Mouse (Mus musculus): ENCODE results near the gene Tas1r1. TPM values are rescaled to one million over a fixed set of nuclear protein-coding genes. Genes with fewer than 3 reads are reported as not detected.

The Tas1r1 gene
- polyA plus RNA-seq, 1 experiment from 2014 or later, result not detected

DNA sequence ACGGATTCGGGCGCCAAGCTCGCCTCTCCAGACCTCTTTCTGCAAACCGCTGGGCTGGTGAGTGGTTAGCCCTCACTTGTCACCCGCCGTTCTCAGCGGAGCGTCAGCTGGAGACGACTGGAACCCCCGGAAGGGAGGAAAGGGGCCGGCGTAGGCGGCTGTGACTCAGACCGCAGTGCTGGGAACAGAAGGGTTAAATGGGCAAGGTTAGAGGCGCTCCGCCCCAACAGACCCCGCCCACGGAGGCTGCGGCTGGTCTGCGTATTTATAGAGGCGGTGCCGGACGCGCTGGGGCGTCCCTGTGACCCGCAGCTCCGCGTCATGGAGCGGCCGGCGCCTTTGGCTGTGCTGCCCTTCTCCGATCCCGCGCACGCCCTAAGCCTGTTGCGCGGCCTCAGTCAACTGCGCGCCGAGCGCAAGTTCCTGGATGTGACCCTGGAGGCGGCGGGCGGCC is 29.7 kb downstream of the Tas1r1 start, which contains the start of gene Klhl21:
Gene Klhl21 (plus strand): TSS at position 182 of the 454 bp plus-strand sequence.
- H3K4me1 ChIP-seq, result peaks cover 57% of the 10 kb centered on the region
- peak; percentile 81 for ATAC-seq (ENCODE audit: extremely low read depth, insufficient number of reproducible peaks, low FRiP score, low TSS enrichment)
- no peaks in the 10 kb centered on the region for H3K9me3 ChIP-seq
- peak within 1 kb of the TSS; percentile 87 for H3K4me3 ChIP-seq
- peak within 1 kb of the TSS; percentile 95 for H3K27ac ChIP-seq (replicated peaks)
- under 1% methylated on average over 45 of the region's 45 CpGs for WGBS
- H3K36me3 ChIP-seq, result peaks cover 24% of the 10 kb centered on the region
- peak within 1 kb of the TSS; percentile 94 for H3K9ac ChIP-seq
- H3K27me3 ChIP-seq (replicated peaks), result no peaks in the 10 kb centered on the region
- H3K4me2 ChIP-seq, result peak within 1 kb of the TSS; percentile 99

DNA sequence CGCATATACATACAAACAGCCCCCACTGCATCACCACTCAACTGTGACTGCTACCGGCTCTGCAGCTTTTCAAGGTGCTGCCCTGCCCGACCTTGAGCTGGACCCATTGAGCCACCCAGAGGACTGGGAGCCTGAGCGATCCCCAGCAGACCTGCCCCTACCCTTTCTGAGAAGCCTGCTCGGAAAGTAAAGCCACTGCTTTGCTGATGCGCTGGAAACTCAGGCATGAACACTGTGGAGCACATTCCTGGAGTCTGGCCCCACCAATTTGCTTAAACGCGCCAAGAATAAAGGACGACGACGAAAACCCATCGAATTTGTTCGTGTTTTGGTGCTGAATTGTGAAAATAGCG is 30.2 kb downstream of the Tas1r1 start:
- no peak for ATAC-seq (ENCODE audit: extremely low read depth, insufficient number of reproducible peaks, low FRiP score, low TSS enrichment)
- Histone ChIP-seq H3K27ac (replicated peaks) (peak overlapping the region; percentile 95), H3K36me3 (peaks cover 18% of the 10 kb centered on the region), H3K4me1 (peaks cover 51% of the 10 kb centered on the region), H3K9ac (peak overlapping the region; percentile 94), H3K4me2 (peak overlapping the region; percentile 99), H3K9me3 (no peaks in the 10 kb centered on the region), H3K27me3 (replicated peaks) (no peaks in the 10 kb centered on the region), H3K4me3 (peak overlapping the region; percentile 87)
- WGBS, result 1% methylated on average over 14 of the region's 14 CpGs

DNA sequence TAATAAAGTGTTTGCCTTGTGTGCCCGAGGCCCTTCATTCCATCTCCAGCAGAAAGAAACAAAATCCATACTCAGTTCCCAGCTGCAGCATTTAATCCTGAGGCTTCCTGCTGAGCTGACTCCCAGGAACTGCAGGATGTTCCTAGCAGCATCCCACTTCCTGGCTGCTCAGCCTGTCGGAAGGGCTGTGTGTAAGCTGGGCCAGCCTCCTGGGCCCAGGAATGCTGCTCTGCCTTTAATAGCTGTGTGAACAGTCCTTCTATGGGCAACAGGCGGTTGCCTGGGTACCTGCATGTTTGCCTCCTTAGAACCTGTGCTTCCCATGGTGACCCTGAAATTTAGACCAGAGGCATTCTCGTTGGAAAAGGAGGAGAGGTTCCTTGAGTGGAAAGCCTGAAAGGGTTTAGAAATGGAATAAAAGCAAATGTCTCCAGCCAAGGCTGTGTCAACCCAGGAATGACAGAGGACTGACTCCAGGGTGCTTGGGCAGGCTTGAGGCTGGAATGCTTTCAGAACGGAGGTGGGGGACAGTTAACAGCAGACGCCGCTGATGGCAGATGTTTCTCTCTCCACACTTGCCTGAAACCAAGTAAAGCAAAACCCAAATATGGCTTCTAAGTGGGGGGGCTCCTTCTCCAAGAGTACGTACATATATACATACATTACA is 30.8 kb downstream of the Tas1r1 start:
- no peak for ATAC-seq (ENCODE audit: extremely low read depth, insufficient number of reproducible peaks, low FRiP score, low TSS enrichment)

DNA sequence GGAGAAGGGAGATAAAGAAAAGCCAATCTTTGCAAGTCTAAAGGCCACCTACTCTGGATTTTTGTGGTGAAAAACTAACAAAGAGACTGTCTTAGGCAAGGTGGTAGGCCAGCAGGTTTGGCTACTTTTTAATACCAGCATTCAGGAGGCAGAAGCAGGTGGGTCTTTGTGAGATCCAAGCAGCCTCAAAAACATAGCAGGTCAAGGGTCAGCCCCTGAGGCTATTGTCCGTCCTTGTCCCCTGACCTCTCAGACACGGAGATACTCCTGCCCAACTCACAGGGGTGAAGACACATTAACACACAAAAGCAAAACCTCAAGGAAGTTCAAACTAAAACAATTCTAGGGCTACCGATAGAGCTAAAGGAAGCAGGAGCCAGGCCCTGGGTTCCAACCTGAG is 31.6 kb downstream of the Tas1r1 start:
- Histone ChIP-seq H3K27me3 (replicated peaks) (no peaks in the 10 kb centered on the region), H3K27ac (replicated peaks) (peak overlapping the region; percentile 95), H3K9me3 (no peaks in the 10 kb centered on the region), H3K4me1 (peaks cover 38% of the 10 kb centered on the region), H3K4me2 (peak overlapping the region; percentile 99), H3K9ac (peak overlapping the region; percentile 94), H3K36me3 (peaks cover 6% of the 10 kb centered on the region; the same call in 1 of the 2 replicates), H3K4me3 (no peak overlapping the region)
- 39% methylated on average over 3 of the region's 3 CpGs for WGBS
- no peak for ATAC-seq (ENCODE audit: extremely low read depth, insufficient number of reproducible peaks, low FRiP score, low TSS enrichment)

More for the DNA sequence above, 30.8 kb downstream of the Tas1r1 start:
- peak overlapping the region; percentile 99 for H3K4me2 ChIP-seq
- 8% methylated on average over 8 of the region's 8 CpGs for WGBS
- peaks cover 13% of the 10 kb centered on the region for H3K36me3 ChIP-seq
- H3K27ac ChIP-seq (replicated peaks), result peak overlapping the region; percentile 95
- peak overlapping the region; percentile 94 for H3K9ac ChIP-seq
- H3K4me1 ChIP-seq, result peaks cover 46% of the 10 kb centered on the region
- peak overlapping the region; percentile 87 for H3K4me3 ChIP-seq
- no peaks in the 10 kb centered on the region for H3K9me3 ChIP-seq
- H3K27me3 ChIP-seq (replicated peaks), result no peaks in the 10 kb centered on the region

DNA sequence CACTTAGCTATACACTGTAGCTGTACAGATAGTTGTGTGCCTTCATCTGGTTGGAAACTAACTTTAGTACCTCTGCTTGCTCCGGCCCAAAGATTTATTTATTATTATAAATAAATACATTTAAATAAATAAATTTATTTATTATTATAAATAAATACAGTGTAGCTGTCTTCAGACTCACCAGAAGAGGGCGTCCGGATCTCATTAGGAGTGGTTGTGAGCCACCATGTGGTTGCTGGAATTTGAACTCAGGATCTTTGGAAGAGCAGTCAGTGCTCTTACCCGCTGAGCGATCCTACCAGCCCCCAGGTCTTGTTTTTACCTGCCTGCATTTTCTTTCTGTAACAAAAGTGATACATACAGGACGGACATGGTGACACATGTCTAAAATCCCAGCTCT is 32.2 kb downstream of the Tas1r1 start:
- Histone ChIP-seq H3K9ac (no peak overlapping the region), H3K36me3 (no peaks in the 10 kb centered on the region), H3K4me2 (no peak overlapping the region), H3K4me3 (no peak overlapping the region), H3K4me1 (peaks cover 31% of the 10 kb centered on the region), H3K9me3 (no peaks in the 10 kb centered on the region), H3K27ac (replicated peaks) (0 out of 2 replicates have a peak overlapping the region, but pooled peaks have one; percentile 95), H3K27me3 (replicated peaks) (no peaks in the 10 kb centered on the region)
- ATAC-seq (ENCODE audit: extremely low read depth, insufficient number of reproducible peaks, low FRiP score, low TSS enrichment), result no peak
- WGBS, result 71% methylated on average over 6 of the region's 6 CpGs

DNA sequence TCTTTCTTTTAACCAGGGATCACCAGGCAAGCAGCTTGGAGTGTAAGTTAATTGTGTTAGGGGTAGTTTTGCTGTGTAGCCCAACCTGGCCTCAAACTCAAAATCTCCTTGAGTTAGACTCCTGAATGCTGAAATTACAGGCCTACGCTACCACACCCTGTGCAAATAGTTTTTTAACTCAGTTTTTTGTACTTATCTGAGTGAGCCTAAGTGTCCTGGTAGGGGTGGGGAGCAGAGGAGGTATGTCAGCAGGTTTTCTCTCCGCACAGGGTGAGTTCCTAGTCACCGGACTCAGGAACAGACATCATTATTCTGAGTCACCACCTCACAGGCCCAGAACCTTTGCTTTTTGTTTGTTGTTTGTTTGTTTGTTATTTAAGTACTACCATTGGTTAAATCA is 36.3 kb downstream of the Tas1r1 start:
- 80% methylated on average over 3 of the region's 3 CpGs for WGBS
- Histone ChIP-seq H3K4me3 (no peak overlapping the region), H3K27me3 (replicated peaks) (no peaks in the 10 kb centered on the region), H3K36me3 (no peaks in the 10 kb centered on the region), H3K27ac (replicated peaks) (no peak overlapping the region), H3K9ac (no peak overlapping the region), H3K4me1 (peaks cover 19% of the 10 kb centered on the region), H3K4me2 (no peak overlapping the region), H3K9me3 (no peaks in the 10 kb centered on the region)
- ATAC-seq (ENCODE audit: extremely low read depth, insufficient number of reproducible peaks, low FRiP score, low TSS enrichment), result no peak

DNA sequence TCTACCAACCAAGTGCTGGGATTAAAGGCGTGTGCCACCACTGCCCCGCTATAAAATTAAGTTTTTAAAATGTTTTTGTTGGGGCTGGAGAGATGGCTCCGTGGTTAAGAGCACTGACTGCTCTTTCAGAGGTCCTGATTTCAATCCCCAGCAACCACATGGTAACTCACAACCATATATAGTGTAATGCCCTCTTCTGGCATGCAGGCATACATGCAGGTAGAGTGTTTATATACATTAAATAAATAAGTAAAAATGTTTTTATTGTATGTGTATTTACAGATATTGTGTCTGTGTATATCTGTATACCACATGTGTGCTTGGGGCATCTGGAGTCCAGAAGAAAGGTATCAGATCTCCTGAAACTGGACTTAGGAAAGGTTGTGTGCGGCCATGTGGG is 37.0 kb downstream of the Tas1r1 start:
- no peak overlapping the region for H3K4me2 ChIP-seq
- 69% methylated on average over 4 of the region's 4 CpGs for WGBS
- peaks cover 13% of the 10 kb centered on the region for H3K4me1 ChIP-seq
- H3K9ac ChIP-seq, result no peak overlapping the region
- no peak overlapping the region for H3K4me3 ChIP-seq
- no peaks in the 10 kb centered on the region for H3K9me3 ChIP-seq
- no peaks in the 10 kb centered on the region for H3K36me3 ChIP-seq
- ATAC-seq (ENCODE audit: extremely low read depth, insufficient number of reproducible peaks, low FRiP score, low TSS enrichment), result no peak
- H3K27me3 ChIP-seq (replicated peaks), result no peaks in the 10 kb centered on the region
- H3K27ac ChIP-seq (replicated peaks), result no peak overlapping the region

DNA sequence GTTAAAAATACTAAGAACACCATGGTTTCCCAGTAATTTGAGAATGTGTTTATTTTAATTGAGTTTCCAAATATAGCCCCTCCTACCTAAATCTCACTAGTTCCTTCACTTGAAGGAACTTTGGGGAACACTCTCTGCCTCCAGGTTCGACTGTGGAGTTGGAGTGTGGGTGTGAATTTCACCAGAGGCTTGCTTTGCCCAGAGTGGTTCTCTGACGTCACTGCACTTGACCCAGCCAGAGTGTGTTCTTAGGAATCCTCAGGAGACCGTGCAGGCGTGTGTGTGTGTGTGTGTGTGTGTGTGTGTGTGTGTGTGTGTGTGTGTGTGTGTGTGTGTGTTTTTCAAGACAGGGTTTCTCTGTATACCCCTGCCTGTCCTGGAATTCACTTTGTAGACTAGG is 37.5 kb downstream of the Tas1r1 start:
- ATAC-seq (ENCODE audit: extremely low read depth, insufficient number of reproducible peaks, low FRiP score, low TSS enrichment), result no peak
- H3K27me3 ChIP-seq (replicated peaks), result no peaks in the 10 kb centered on the region
- no peak overlapping the region for H3K4me2 ChIP-seq
- no peaks in the 10 kb centered on the region for H3K36me3 ChIP-seq
- no peak overlapping the region for H3K4me3 ChIP-seq
- peaks cover 11% of the 10 kb centered on the region for H3K4me1 ChIP-seq
- no peaks in the 10 kb centered on the region for H3K9me3 ChIP-seq
- 37% methylated on average over 4 of the region's 4 CpGs for WGBS
- H3K9ac ChIP-seq, result no peak overlapping the region
- no peak overlapping the region for H3K27ac ChIP-seq (replicated peaks)

DNA sequence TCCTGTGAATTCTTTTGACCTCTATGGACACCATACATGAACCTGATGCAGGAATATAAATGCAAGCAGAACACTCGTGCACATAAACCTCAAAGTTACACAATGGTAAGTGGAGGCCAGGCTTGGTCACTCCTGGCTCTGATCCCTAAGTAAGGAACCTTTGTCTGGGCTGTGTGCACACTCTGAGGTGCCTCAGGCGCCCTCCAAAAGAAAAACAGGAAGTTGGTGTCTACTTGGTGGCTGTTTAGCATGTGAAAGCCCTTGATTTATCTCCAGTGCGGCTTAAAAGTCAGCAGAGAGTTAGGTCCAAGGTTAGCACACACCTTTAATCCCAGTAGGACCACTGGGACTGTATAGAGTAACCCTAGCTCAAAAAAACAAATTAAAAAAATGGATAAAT is 38.9 kb downstream of the Tas1r1 start:
- Histone ChIP-seq H3K36me3 (no peaks in the 10 kb centered on the region), H3K9ac (no peak overlapping the region), H3K27me3 (replicated peaks) (no peaks in the 10 kb centered on the region), H3K9me3 (no peaks in the 10 kb centered on the region), H3K4me1 (peaks cover 14% of the 10 kb centered on the region), H3K4me2 (no peak overlapping the region), H3K4me3 (no peak overlapping the region), H3K27ac (replicated peaks) (no peak overlapping the region)
- no peak for ATAC-seq (ENCODE audit: extremely low read depth, insufficient number of reproducible peaks, low FRiP score, low TSS enrichment)
- 65% methylated on average over 3 of the region's 3 CpGs for WGBS

DNA sequence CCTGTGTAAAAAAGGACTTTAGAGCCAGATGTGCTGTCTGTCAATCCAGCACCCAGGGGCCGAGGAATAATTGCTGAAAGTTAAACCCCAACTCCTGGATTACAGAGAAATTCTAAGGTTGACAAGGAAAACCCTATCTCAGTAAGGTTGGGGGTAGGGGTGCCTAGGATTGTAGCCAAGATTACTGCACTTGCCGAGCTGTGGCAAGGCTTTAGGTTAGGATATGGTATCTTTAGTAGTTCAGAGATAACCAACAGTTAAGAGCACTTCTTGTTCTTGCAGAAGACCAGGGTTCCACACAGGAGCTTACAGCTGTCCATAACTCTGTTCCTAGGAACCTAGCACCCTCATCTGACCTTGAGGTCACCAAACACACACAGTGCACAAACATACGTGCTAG is 40.7 kb downstream of the Tas1r1 start:
- ATAC-seq (ENCODE audit: extremely low read depth, insufficient number of reproducible peaks, low FRiP score, low TSS enrichment), result no peak
- 51% methylated on average over 3 of the region's 3 CpGs for WGBS
- peak overlapping the region; percentile 82 for H3K4me2 ChIP-seq
- peaks cover 12% of the 10 kb centered on the region for H3K36me3 ChIP-seq
- peak overlapping the region; percentile 96 for H3K4me3 ChIP-seq
- H3K27me3 ChIP-seq (replicated peaks), result no peaks in the 10 kb centered on the region
- H3K27ac ChIP-seq (replicated peaks), result 0 out of 2 replicates have a peak overlapping the region, but pooled peaks have one; percentile 1
- H3K4me1 ChIP-seq, result peaks cover 32% of the 10 kb centered on the region
- H3K9me3 ChIP-seq, result no peaks in the 10 kb centered on the region
- peak overlapping the region; percentile 91 for H3K9ac ChIP-seq

DNA sequence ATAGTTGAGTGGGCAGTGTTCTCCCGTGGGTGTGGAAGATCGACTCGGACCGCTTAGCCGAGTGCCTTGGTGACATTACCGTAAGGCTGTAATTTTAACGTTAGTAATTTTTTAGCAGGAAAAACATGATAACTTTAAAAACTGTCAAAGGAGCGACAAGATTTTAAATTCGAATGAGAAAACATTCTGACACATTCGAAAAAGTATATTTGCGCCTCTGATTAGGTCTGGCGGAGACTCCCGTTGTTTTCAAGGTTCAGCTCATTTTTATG is 41.5 kb downstream of the Tas1r1 start:
- 5% methylated on average over 13 of the region's 13 CpGs for WGBS
- Histone ChIP-seq H3K9me3 (no peaks in the 10 kb centered on the region), H3K4me3 (peak overlapping the region; percentile 96), H3K9ac (peak overlapping the region; percentile 91), H3K4me2 (peak overlapping the region; percentile 82), H3K36me3 (peaks cover 20% of the 10 kb centered on the region), H3K4me1 (peaks cover 36% of the 10 kb centered on the region), H3K27ac (replicated peaks) (peak overlapping the region; percentile 94), H3K27me3 (replicated peaks) (no peaks in the 10 kb centered on the region)
- ATAC-seq (ENCODE audit: extremely low read depth, insufficient number of reproducible peaks, low FRiP score, low TSS enrichment), result no peak
